Mouse (Mus musculus) colon, adult 2 months (tissue): Measurements from ENCODE around the gene Irgm1. TPM values are rescaled to one million over a fixed set of nuclear protein-coding genes. Genes with fewer than 3 reads are reported as not detected.

Experiments used
- polyA plus RNA-seq: library from polyadenylated mRNA; depleted of rRNA; stranded (reverse); fragments of >200 nt; gene quantifications from 2 replicates; pipeline ENCODE4 v1.2.3, GENCODE M21; 2012; rRNA removed

The Irgm1 gene
- 6.3 and 7.0 TPM in 2 replicates for polyA plus RNA-seq

DNA sequence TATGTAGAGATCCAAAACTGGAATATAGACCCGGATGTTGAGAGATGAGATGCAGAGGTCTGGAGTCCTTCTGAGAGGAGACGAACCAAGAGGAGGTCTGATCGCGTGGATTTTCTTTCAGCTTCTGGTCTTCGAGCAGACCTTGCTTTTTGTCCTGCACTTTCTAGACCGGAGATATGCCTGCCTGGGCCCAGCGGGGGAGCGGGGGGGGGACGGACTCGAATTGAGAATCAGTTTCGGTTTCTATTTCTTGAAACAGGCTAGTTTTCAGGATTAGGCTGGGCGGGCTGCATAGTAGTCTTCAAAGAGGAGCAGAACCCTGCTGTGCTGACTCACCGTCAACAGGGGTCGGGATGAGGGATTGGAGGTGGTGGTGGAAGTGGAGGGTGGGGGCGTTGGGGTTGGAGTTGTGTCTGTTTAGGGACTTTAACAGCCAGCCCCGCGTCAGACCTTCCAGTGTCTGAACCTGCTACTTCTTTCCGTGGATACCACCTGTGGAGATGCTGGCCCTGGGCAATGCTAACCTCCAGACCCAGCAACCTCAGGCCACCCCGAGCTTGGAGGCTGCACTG lies at the start of gene Irgm1:
Irgm1 (minus strand) TSS at position 483 of the 572 bp plus-strand sequence.

DNA sequence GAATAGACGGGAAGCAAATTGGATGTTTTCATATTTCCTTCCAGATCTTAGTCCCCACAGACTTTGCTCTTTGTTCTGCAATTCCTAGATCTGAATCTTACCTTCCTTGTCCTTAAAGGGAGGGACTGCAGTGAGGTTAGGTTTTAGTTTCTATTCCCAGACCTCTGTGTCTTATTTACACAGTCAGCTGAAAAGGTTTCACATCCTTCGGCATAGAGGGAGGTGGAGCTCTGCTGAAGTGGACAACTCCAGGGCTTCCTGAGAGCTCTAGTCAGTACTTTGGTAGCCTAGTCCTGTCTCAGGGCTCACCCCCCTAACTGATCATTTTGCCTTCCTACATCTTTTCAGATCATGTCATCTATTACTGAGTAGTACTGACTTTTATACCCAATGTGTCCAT lies 30.5 kb upstream of the Irgm1 start, which contains the start of gene Gm5431:
Gm5431 (minus strand) TSS at position 194 of the 400 bp plus-strand sequence.

DNA sequence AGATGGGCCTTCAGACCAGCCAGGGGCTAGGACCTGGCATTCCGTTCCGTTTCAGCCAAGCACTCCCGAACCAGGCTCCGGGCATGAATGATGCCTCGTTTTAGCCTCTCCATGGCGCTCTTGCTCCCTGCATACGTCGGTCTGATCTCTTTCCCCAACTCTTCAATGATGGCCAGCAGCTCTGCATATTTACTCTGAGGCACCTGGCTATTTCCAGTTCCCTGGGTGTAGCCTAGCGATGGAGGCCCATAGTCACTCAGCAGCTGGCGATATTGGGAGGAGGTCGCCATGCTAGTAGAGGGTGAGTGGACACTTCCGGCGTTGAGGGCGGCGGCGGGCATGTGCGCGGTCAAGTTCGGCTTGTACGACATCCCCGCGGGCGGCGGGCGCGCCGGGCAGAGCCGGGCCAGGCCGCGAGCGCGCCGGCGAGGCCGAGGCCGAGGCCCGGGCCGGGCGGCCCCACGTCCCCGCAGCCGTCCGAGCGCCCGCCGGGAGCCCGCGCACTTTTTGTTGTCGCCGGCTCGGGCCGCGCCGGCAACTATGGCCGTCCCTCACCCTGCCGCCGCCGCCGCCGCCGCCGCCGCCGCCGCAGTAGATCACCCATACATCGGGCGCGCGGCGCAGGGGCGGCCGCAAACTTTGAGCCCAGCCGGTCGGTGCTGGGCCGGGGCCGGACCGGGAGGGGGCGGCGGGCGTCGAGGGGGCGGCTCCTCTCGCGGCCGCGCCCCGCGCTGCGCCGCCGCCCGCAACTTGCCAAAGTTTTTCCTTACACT lies 45.3 kb downstream of the Irgm1 start, which contains the start of the genes Trim7 and Gm12184:
Trim7 (plus strand) TSS at position 162 of the 773 bp plus-strand sequence.
Gm12184 (minus strand) TSS at position 677 of the 773 bp plus-strand sequence.

DNA sequence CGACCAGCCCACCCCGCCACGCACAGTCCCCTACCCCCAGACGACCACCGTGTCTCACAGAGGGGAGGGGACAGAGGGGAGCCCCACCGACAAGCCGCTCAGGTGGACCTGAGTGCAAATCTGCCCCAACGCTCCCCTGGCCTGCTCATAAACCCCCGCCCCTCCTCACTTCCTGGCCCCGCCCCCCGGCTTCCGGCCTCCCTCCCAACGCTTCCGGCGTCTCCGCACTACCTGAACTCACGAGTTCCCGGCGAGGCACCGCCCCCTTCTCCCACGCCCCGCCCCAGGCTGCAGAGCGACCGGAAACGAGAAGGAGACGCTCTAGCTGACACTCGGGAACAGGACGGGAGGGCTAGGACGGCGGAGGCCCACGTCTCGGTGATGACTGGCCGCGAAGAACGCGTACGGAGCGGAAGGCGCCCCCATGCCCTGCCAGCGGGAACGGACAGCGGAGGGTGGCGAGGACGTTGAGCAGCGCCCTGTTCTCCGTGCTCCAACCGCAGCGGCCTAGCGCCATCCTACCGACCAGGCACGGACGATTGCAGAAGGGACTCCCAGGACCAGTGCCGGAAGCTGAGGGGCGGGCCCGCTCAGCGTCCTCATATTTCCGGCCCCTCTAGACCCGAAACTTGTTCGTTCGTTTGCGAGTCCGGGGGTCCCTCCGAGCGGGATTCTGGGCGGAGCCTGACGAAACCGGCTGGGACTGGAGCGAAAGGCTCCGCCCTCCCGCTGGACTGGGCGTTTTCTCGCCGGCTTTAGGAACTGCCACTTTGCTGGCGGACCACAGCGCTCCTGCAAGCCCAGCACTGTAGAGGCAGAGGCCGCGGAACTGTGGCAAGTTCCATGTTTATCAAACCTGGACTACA lies 54.5 kb downstream of the Irgm1 start, which contains the start of gene Trim41:
Trim41 (minus strand) TSS at position 554 of the 866 bp plus-strand sequence.

Other genes starting within 250 kb of the Irgm1 start
- gene Rack1, start 71.4 kb downstream of the Irgm1 start, polyA plus RNA-seq = 2,419 and 2,722 TPM in 2 replicates
- gene Trim41, start 54.3 kb downstream of the Irgm1 start, polyA plus RNA-seq = 34.3 and 35.4 TPM in 2 replicates
- gene Trim7, start 45.5 kb downstream of the Irgm1 start, polyA plus RNA-seq = 8.7 and 9.0 TPM in 2 replicates
- gene Gm12184, start 45.0 kb downstream of the Irgm1 start, polyA plus RNA-seq = 6.7 and 15.0 TPM in 2 replicates
- gene Gm5431, start 30.5 kb upstream of the Irgm1 start, polyA plus RNA-seq = 0.41 and 0.52 TPM in 2 replicates
- 3.6 and 3.9 TPM in 2 replicates for gene Psme2b, start 74.5 kb upstream of the Irgm1 start, polyA plus RNA-seq
- not detected in 2 replicates for gene Olfr56, start 107.2 kb upstream of the Irgm1 start, polyA plus RNA-seq
- 0.79 and 1.2 TPM in 2 replicates for gene 9930111J21Rik1, start 107.7 kb upstream of the Irgm1 start, polyA plus RNA-seq
- gene Gm12185, start 120.5 kb upstream of the Irgm1 start, polyA plus RNA-seq = 0.03 and 0.07 TPM in 2 replicates
- gene Tgtp1, start 122.5 kb upstream of the Irgm1 start, polyA plus RNA-seq = 0.15 and 0.20 TPM in 2 replicates
- 0.57 and 0.64 TPM in 2 replicates for gene 9930111J21Rik2, start 179.6 kb upstream of the Irgm1 start, polyA plus RNA-seq
- 0.34 and 1.0 TPM in 2 replicates for gene Tgtp2, start 192.5 kb upstream of the Irgm1 start, polyA plus RNA-seq
- gene Ifi47, start 204.9 kb upstream of the Irgm1 start, polyA plus RNA-seq = 2.0 and 2.4 TPM in 2 replicates
- gene Olfr1396, start 243.2 kb upstream of the Irgm1 start, polyA plus RNA-seq = 0.15 TPM in 1 of 2 replicates, not detected in the other